Mouse (Mus musculus) retina, postnatal 7 days (tissue): ENCODE data around the gene Fancc.

Source experiments
- DNase-seq: peaks from one replicate; pipeline ENCODE4 v3.0.0-alpha.2; 2012; ENCODE audit warnings: low read depth, low spot score

Gene Fancc

GRCm38 (mm10) chr13:63293647-63294046, 203.4 kb downstream of the Fancc start:
- no peak for DNase-seq

GRCm38 (mm10) chr13:63291016-63291415, 206.1 kb downstream of the Fancc start:
- DNase-seq, result no peak

- DNase-seq, result no peak
Observed at GRCm38 (mm10) chr13:63290126-63290525, 207.0 kb downstream of the Fancc start.

- no peak for DNase-seq
Observed at GRCm38 (mm10) chr13:63289687-63290086, 207.4 kb downstream of the Fancc start.

GRCm38 (mm10) chr13:63289152-63289551, 207.9 kb downstream of the Fancc start:
- no peak for DNase-seq

GRCm38 (mm10) chr13:63286483-63287102, 210.5 kb downstream of the Fancc start:
- no peak for DNase-seq

- DNase-seq, result no peak
Observed at GRCm38 (mm10) chr13:63284748-63285147, 212.3 kb downstream of the Fancc start.

- no peak for DNase-seq
Observed at GRCm38 (mm10) chr13:63283236-63283635, 213.8 kb downstream of the Fancc start.

GRCm38 (mm10) chr13:63281206-63281605, 215.9 kb downstream of the Fancc start:
- no peak for DNase-seq

- no peak for DNase-seq
Observed at GRCm38 (mm10) chr13:63280344-63280743, 216.7 kb downstream of the Fancc start.

GRCm38 (mm10) chr13:63279807-63280206, 217.3 kb downstream of the Fancc start:
- no peak for DNase-seq

GRCm38 (mm10) chr13:63278796-63279475, 218.1 kb downstream of the Fancc start:
- DNase-seq, result no peak

GRCm38 (mm10) chr13:63278141-63278631, 218.9 kb downstream of the Fancc start:
- DNase-seq, result no peak

GRCm38 (mm10) chr13:63277316-63277715, 219.8 kb downstream of the Fancc start:
- no peak for DNase-seq

GRCm38 (mm10) chr13:63276389-63276788, 220.7 kb downstream of the Fancc start:
- no peak for DNase-seq

GRCm38 (mm10) chr13:63274488-63275166, 222.5 kb downstream of the Fancc start:
- no peak for DNase-seq

- DNase-seq, result no peak
Observed at GRCm38 (mm10) chr13:63273859-63274258, 223.2 kb downstream of the Fancc start.

GRCm38 (mm10) chr13:63272602-63273229, 224.4 kb downstream of the Fancc start:
- peak; percentile 17 for DNase-seq

GRCm38 (mm10) chr13:63272017-63272601, 225.0 kb downstream of the Fancc start:
- no peak for DNase-seq

- DNase-seq, result no peak
Observed at GRCm38 (mm10) chr13:63270191-63270590, 226.9 kb downstream of the Fancc start.

- DNase-seq, result no peak
Observed at GRCm38 (mm10) chr13:63268776-63269175, 228.3 kb downstream of the Fancc start.

GRCm38 (mm10) chr13:63268371-63268770, 228.7 kb downstream of the Fancc start:
- DNase-seq, result no peak
